Mouse (Mus musculus) neural tube, embryonic 11.5 days (tissue): ENCODE measurements at regions not wholly inside any gene's neighbourhood (a gene's known extent, or its start where the extent isn't known, plus 50 kb on each side); places are given as distances from the start of the nearest gene placed in this dataset.

Experiments
- ATAC-seq: fragments of 200-750 bp; cut with Nextera tagmentation; 2 replicates; pipeline ENCODE4 v1.8.0; 2017; ENCODE audit warnings: moderate number of reproducible peaks, mild to moderate bottlenecking, moderate TSS enrichment, moderate library complexity; ENCODE audit not compliant: insufficient read depth, low FRiP score, low TSS enrichment
- DNase-seq: peaks from one replicate; pipeline ENCODE4 v3.0.0-alpha.2; 2015; ENCODE audit warnings: low spot score
- H3K27ac ChIP-seq: fragments of 300-500 bp; sonication (generic); 2 replicates; pipeline ENCODE4 v1.5.1; 2014; ENCODE audit warnings: low read depth, mild to moderate bottlenecking, low read length
- H3K27me3 ChIP-seq: fragments of 300-500 bp; sonication (generic); 2 replicates; pipeline ENCODE4 v1.6.1; 2014; ENCODE audit warnings: mild to moderate bottlenecking, low read length, mixed read lengths; ENCODE audit not compliant: control insufficient read depth, insufficient read depth
- H3K36me3 ChIP-seq: fragments of 300-500 bp; sonication (generic); 2 replicates; pipeline ENCODE4 v1.6.1; 2014; ENCODE audit warnings: mild to moderate bottlenecking, low read length, moderate library complexity, mixed read lengths; ENCODE audit not compliant: control insufficient read depth, insufficient read depth
- H3K4me1 ChIP-seq: fragments of 300-500 bp; sonication (generic); 2 replicates; pipeline ENCODE4 v1.6.1; 2014; ENCODE audit warnings: low read length, mixed read lengths; ENCODE audit not compliant: control insufficient read depth, insufficient read depth
- H3K4me2 ChIP-seq: fragments of 300-500 bp; sonication (generic); 2 replicates; pipeline ENCODE4 v1.6.1; 2014; ENCODE audit warnings: low read depth, mild to moderate bottlenecking, moderate library complexity
- H3K4me3 ChIP-seq: fragments of 300-500 bp; sonication (generic); 2 replicates; pipeline ENCODE4 v1.5.1; 2014; ENCODE audit warnings: low read depth, low read length
- H3K9ac ChIP-seq: fragments of 300-500 bp; sonication (generic); 2 replicates; pipeline ENCODE4 v1.6.1; 2014; ENCODE audit warnings: mild to moderate bottlenecking, low read length
- H3K9me3 ChIP-seq: fragments of 300-500 bp; sonication (generic); 2 replicates; pipeline ENCODE4 v1.6.1; 2016; ENCODE audit warnings: low read length; ENCODE audit not compliant: control insufficient read depth
- WGBS: fragments of 180-500 bp; shearing (Covaris S2); extraction: QIAGEN DNeasy Blood & Tissue Kit; methylation state at CpG from one replicate; pipeline ENCODE4 v1.1.7; 2014; 5-methylcytosine and 5-hydroxymethylcytosine counted together

DNA sequence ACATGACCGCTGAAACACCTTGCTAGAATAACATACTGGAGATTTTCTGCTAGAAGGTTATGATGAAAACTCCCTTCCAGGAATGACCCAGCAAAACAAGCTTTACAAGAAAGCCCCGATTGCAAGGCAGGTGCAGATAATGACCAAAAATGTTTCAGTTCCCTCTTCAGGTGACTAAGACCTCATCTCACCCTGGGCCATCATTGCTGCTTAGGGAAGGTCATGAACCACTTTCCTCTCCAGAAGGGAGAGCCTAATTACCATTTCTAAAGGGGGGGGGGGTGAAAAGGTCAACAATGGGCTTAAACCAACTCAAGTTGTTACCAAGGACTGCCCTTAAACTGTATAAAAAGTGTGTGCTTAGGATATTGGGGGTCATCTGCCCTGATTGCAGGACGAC is 59.8 kb upstream of the Speer4c start:
- WGBS: 19% methylated on average over 3 of the region's 3 CpGs
- ATAC-seq: no peak
- no peak overlapping the region for H3K9ac ChIP-seq
- H3K4me1 ChIP-seq: no peaks in the 10 kb centered on the region
- no peaks in the 10 kb centered on the region for H3K9me3 ChIP-seq
- H3K4me2 ChIP-seq: no peak overlapping the region
- H3K27me3 ChIP-seq: no peaks in the 10 kb centered on the region
- H3K36me3 ChIP-seq: no peaks in the 10 kb centered on the region
- H3K27ac ChIP-seq: no peak overlapping the region
- no peak for DNase-seq
- no peak overlapping the region for H3K4me3 ChIP-seq

DNA sequence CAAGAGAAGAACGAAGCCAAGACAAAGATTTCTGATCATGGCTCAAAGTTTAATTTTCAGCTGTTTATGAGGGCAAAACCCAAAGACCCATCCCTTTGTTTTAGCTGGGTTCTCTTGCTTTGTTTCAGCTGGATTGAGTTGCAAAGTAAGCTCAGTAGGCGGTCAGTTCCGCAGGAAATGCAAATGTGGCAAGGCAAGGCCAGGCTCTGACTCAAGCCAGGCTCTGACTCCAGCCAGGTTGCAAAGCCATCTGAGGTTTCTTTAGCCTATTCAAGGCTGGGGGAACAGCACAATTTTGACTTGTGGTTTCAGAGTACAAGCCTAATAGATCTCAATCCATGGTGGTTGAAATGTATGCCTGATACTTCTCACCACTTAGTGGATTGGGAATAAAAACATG is 60.5 kb upstream of the Speer4c start:
- WGBS: 22% methylated on average over 3 of the region's 3 CpGs
- H3K4me2 ChIP-seq: no peak overlapping the region
- H3K36me3 ChIP-seq: no peaks in the 10 kb centered on the region
- DNase-seq (no peak), ATAC-seq (no peak)
- no peaks in the 10 kb centered on the region for H3K4me1 ChIP-seq
- H3K9ac ChIP-seq: no peak overlapping the region
- no peaks in the 10 kb centered on the region for H3K27me3 ChIP-seq
- no peaks in the 10 kb centered on the region for H3K9me3 ChIP-seq
- H3K4me3 ChIP-seq: no peak overlapping the region
- no peak overlapping the region for H3K27ac ChIP-seq

GRCm38 (mm10) chr5:15776106-15776505 is 62.0 kb upstream of the Speer4c start:
- ATAC-seq: no peak
- Histone ChIP-seq H3K27ac (no peak overlapping the region), H3K9ac (no peak overlapping the region), H3K9me3 (no peaks in the 10 kb centered on the region), H3K4me2 (no peak overlapping the region), H3K4me3 (no peak overlapping the region), H3K4me1 (no peaks in the 10 kb centered on the region), H3K36me3 (no peaks in the 10 kb centered on the region), H3K27me3 (no peaks in the 10 kb centered on the region)
- DNase-seq: no peak
- WGBS: 87% methylated on average over 3 of the region's 3 CpGs

DNA sequence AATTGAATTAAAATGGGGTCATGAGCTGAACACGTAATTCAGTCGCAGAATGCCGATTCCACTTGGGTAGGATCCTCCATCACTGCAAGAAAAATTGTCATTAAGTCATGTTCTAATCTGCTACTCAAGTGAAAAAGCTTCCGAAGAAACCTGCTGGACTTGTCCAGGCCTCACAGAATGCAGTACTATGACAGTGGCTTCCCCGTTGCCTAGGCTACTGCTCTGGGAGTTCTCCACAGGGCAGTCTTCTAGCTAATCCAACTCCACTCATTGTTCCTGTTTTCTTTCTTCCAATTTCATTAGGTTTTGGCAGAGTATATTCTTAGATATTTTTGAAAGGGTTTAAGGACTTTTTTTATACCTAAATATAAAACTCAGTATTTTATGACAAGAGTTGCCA is 89.5 kb upstream of the Speer4c start:
- WGBS: 88% methylated on average over 5 of the region's 5 CpGs
- no peak for ATAC-seq
- Histone ChIP-seq H3K27me3 (no peaks in the 10 kb centered on the region), H3K4me3 (no peak overlapping the region), H3K9ac (no peak overlapping the region), H3K27ac (no peak overlapping the region), H3K4me2 (no peak overlapping the region), H3K4me1 (no peaks in the 10 kb centered on the region), H3K36me3 (no peaks in the 10 kb centered on the region), H3K9me3 (no peaks in the 10 kb centered on the region)
- no peak for DNase-seq

DNA sequence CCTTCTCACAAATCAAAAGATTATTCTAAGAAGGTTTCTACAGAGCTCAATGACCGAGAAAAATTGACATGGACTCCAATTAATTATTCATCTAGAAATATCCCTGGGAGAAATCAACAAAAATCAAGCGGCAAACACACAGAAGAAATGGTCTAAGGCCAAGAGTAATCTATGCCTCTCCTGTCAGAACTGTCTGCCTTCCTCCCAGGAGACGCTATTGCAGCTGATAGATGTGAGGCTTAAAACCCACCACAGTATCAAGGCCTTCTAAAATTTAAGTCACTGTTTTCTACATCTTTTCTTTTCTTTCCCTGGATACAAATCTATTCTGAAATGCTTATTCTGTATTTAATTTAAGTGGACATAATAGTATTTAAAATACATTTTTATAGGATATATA is 102.8 kb upstream of the Speer4c start:
- 58% methylated on average over 3 of the region's 3 CpGs for WGBS
- Histone ChIP-seq H3K4me1 (no peaks in the 10 kb centered on the region), H3K4me3 (no peak overlapping the region), H3K9me3 (no peaks in the 10 kb centered on the region), H3K27ac (no peak overlapping the region), H3K27me3 (no peaks in the 10 kb centered on the region), H3K4me2 (no peak overlapping the region), H3K9ac (no peak overlapping the region), H3K36me3 (no peaks in the 10 kb centered on the region)
- ATAC-seq (no peak), DNase-seq (no peak)

- Histone ChIP-seq H3K27ac (no peak overlapping the region), H3K9me3 (no peaks in the 10 kb centered on the region), H3K27me3 (no peaks in the 10 kb centered on the region), H3K4me2 (no peak overlapping the region), H3K4me1 (no peaks in the 10 kb centered on the region), H3K4me3 (no peak overlapping the region), H3K36me3 (no peaks in the 10 kb centered on the region), H3K9ac (no peak overlapping the region)
- WGBS: 33% methylated on average over 3 of the region's 3 CpGs
- no peak for DNase-seq
- ATAC-seq: no peak
These were observed 103.3 kb upstream of the Speer4c start for GRCm38 (mm10) chr5:15817366-15817765.

GRCm38 (mm10) chr5:15822989-15823388 is 108.9 kb upstream of the Speer4c start:
- Histone ChIP-seq H3K36me3 (no peaks in the 10 kb centered on the region), H3K4me3 (no peak overlapping the region), H3K4me2 (no peak overlapping the region), H3K9me3 (no peaks in the 10 kb centered on the region; the same call in 1 of the 2 replicates), H3K9ac (no peak overlapping the region), H3K4me1 (no peaks in the 10 kb centered on the region), H3K27ac (no peak overlapping the region), H3K27me3 (no peaks in the 10 kb centered on the region)
- DNase-seq (no peak), ATAC-seq (no peak)
- WGBS: 88% methylated on average over 3 of the region's 3 CpGs

- Histone ChIP-seq H3K4me1 (no peaks in the 10 kb centered on the region), H3K27ac (no peak overlapping the region), H3K4me2 (no peak overlapping the region), H3K4me3 (no peak overlapping the region), H3K9ac (no peak overlapping the region), H3K27me3 (no peaks in the 10 kb centered on the region), H3K36me3 (no peaks in the 10 kb centered on the region), H3K9me3 (no peaks in the 10 kb centered on the region; the same call in 1 of the 2 replicates)
- ATAC-seq: no peak
- WGBS: 91% methylated on average over 1 of the region's 1 CpGs
- DNase-seq: no peak
These were observed 103.0 kb upstream of the Cacna2d1 start for GRCm38 (mm10) chr5:15831527-15831926.

DNA sequence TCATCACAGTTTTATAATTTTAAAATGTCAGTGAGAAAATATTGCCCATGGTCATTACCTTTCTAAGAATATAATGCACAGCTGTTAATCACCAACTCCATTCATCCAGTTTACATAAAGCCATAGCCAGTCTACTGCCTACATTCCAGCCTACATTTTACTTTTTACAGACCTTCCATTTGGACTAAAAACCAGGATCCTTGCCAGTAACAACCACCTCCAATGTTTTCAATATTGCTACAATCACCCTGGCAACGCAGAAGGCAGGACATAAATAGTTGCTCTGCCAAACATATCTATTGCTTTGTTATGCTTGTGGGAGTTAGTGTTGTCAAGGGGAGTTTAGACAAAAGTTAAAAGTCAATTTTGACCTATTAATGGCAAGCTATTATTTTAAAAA is 102.2 kb upstream of the Cacna2d1 start:
- Histone ChIP-seq H3K4me3 (no peak overlapping the region), H3K9me3 (no peaks in the 10 kb centered on the region), H3K9ac (no peak overlapping the region), H3K27ac (no peak overlapping the region), H3K4me1 (no peaks in the 10 kb centered on the region), H3K36me3 (no peaks in the 10 kb centered on the region), H3K4me2 (no peak overlapping the region), H3K27me3 (no peaks in the 10 kb centered on the region)
- DNase-seq (no peak), ATAC-seq (no peak)
- WGBS: 94% methylated on average over 1 of the region's 1 CpGs
